Mouse (Mus musculus) R1 (cell line): ENCODE measurements at regions not wholly inside any gene's neighbourhood (a gene's known extent, or its start where the extent isn't known, plus 50 kb on each side); places are given as distances from the start of the nearest gene placed in this dataset.
"Not testable (repeated sequence)": the region's sequence is repeated elsewhere in the genome, so short reads cannot be mapped to it uniquely, and the experiment has no call there.

Experiments
- DNase-seq: peaks from one replicate; pipeline ENCODE4 v3.0.0-alpha.2; 2018; ENCODE audit warnings: low read depth, low spot score

- no peak for DNase-seq
Measured at GRCm38 (mm10) chr1:78588036-78588435, 69.6 kb upstream of the Acsl3 start.

GRCm38 (mm10) chr1:78588660-78589059 is 69.0 kb upstream of the Acsl3 start:
- not testable (repeated sequence) for DNase-seq

- no peak for DNase-seq
Measured at GRCm38 (mm10) chr1:78590558-78590957, 67.1 kb upstream of the Acsl3 start.

- no peak for DNase-seq
Measured at GRCm38 (mm10) chr1:78593927-78594641, 63.5 kb upstream of the Acsl3 start.

GRCm38 (mm10) chr1:78595521-78596139 is 62.0 kb upstream of the Acsl3 start:
- no peak for DNase-seq

- no peak for DNase-seq
Measured at GRCm38 (mm10) chr1:78598561-78598960, 59.1 kb upstream of the Acsl3 start.

GRCm38 (mm10) chr1:78600666-78601065 is 57.0 kb upstream of the Acsl3 start:
- no peak for DNase-seq

- peak; percentile 65 for DNase-seq
Measured at GRCm38 (mm10) chr1:78601568-78601967, 56.1 kb upstream of the Acsl3 start.

GRCm38 (mm10) chr1:78602039-78602438 is 55.6 kb upstream of the Acsl3 start:
- peak; percentile 97 for DNase-seq

GRCm38 (mm10) chr1:78602885-78603284 is 54.7 kb upstream of the Acsl3 start:
- no peak for DNase-seq

- no peak for DNase-seq
Measured at GRCm38 (mm10) chr1:78604820-78605550, 52.6 kb upstream of the Acsl3 start.
